Mouse (Mus musculus) midbrain, embryonic 12.5 days (tissue): ENCODE measurements around the gene Psma4. TPM values are rescaled to one million over a fixed set of nuclear protein-coding genes. Genes with fewer than 3 reads are reported as not detected.
"Not testable (repeated sequence)": the region's sequence is repeated elsewhere in the genome, so short reads cannot be mapped to it uniquely, and the experiment has no call there.

Experiments used
- ATAC-seq: fragments of 200-750 bp; cut with Nextera tagmentation; 2 replicates; pipeline ENCODE4 v1.8.0; 2017; ENCODE audit warnings: low read depth, moderate TSS enrichment, moderate library complexity; ENCODE audit not compliant: low FRiP score
- H3K27ac ChIP-seq: fragments of 300-500 bp; sonication (generic); replicated peaks from 2 replicates; pipeline ENCODE4 v1.5.1; 2016; ENCODE audit warnings: mild to moderate bottlenecking
- H3K27me3 ChIP-seq: fragments of 300-500 bp; sonication (generic); 2 replicates; pipeline ENCODE4 v1.6.1; 2016; ENCODE audit warnings: mild to moderate bottlenecking
- H3K36me3 ChIP-seq: fragments of 300-500 bp; sonication (generic); 2 replicates; pipeline ENCODE4 v1.6.1; 2016
- H3K4me1 ChIP-seq: fragments of 300-500 bp; sonication (generic); 2 replicates; pipeline ENCODE4 v1.6.1; 2016
- H3K4me2 ChIP-seq: fragments of 300-500 bp; sonication (generic); replicated peaks from 2 replicates; pipeline ENCODE4 v1.6.1; 2016; ENCODE audit warnings: mild to moderate bottlenecking, moderate library complexity
- H3K4me3 ChIP-seq: fragments of 300-500 bp; sonication (generic); 2 replicates; pipeline ENCODE4 v1.5.1; 2016; ENCODE audit warnings: mild to moderate bottlenecking
- H3K9ac ChIP-seq: fragments of 300-500 bp; sonication (generic); replicated peaks from 2 replicates; pipeline ENCODE4 v1.6.1; 2016; ENCODE audit warnings: mild to moderate bottlenecking, moderate library complexity
- H3K9me3 ChIP-seq: fragments of 300-500 bp; sonication (generic); 2 replicates; pipeline ENCODE4 v1.6.1; 2016; ENCODE audit warnings: mild to moderate bottlenecking
- WGBS: fragments of 180-500 bp; shearing (Covaris S2); methylation state at CpG from one replicate; pipeline ENCODE4 v1.1.7; 2016; 5-methylcytosine and 5-hydroxymethylcytosine counted together
- polyA plus RNA-seq: library from polyadenylated mRNA; unstranded; fragments of >200 nt; fragmentation: Nextera tagmentation; extraction: Ambion mirVana; gene quantifications from 2 replicates; pipeline ENCODE4 v1.2.1, GENCODE M21; 2016

Psma4 gene
- polyA plus RNA-seq, 1 experiment from 2014 or later, result 263 TPM

DNA sequence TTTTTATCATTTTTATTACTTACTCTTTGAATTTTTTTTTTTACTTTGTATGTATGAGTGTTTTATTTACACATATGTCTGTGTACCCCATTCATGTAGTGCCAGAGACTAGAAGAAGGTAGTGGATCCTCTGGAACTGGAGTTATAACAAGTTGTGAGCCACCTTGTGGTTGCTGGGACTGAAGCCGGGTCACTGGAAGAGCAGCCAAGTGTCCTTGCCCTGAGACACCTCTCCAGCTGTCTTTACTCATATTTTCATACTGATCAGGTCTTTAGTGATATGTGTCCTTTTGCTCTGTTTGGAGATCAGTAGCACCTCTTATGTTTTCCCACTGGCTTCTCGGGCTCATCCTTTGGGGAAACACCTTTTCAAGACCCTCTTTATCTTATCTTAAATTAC is 6.1 kb upstream of the Psma4 start:
- 69% methylated on average over 2 of the region's 2 CpGs for WGBS
- H3K36me3 ChIP-seq, result no peaks in the 10 kb centered on the region
- no peak overlapping the region for H3K4me2 ChIP-seq
- H3K4me1 ChIP-seq, result no peaks in the 10 kb centered on the region
- ATAC-seq, result no peak
- no peaks in the 10 kb centered on the region for H3K9me3 ChIP-seq
- no peak overlapping the region for H3K9ac ChIP-seq
- H3K27ac ChIP-seq, result no peak overlapping the region
- H3K4me3 ChIP-seq, result no peak overlapping the region
- no peaks in the 10 kb centered on the region for H3K27me3 ChIP-seq

DNA sequence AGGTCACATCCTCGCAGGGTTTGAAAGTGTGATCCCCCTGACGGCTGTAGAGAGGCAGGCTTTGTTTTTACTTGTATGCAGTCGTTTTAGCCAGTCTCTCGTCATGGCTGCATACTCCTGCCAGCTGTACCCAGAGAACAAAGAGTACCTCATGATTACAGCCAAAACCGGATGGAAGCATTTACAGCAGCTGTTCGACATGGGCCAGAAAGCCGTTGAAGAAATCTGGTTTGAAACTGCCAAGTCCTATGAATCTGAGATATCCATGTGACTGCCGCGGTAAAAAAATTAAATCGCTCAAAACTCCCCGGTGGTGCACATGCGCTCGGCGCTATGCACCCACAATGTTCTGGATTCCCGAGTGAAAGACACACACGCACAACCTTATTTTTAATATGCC is 4.3 kb upstream of the Psma4 start:
- H3K4me2 ChIP-seq, result no peak overlapping the region
- H3K9ac ChIP-seq, result no peak overlapping the region
- H3K9me3 ChIP-seq, result no peaks in the 10 kb centered on the region
- H3K27ac ChIP-seq, result no peak overlapping the region
- ATAC-seq, result no peak
- no peaks in the 10 kb centered on the region for H3K4me1 ChIP-seq
- no peaks in the 10 kb centered on the region for H3K36me3 ChIP-seq
- 84% methylated on average over 16 of the region's 16 CpGs for WGBS
- no peaks in the 10 kb centered on the region for H3K27me3 ChIP-seq
- no peak overlapping the region for H3K4me3 ChIP-seq

DNA sequence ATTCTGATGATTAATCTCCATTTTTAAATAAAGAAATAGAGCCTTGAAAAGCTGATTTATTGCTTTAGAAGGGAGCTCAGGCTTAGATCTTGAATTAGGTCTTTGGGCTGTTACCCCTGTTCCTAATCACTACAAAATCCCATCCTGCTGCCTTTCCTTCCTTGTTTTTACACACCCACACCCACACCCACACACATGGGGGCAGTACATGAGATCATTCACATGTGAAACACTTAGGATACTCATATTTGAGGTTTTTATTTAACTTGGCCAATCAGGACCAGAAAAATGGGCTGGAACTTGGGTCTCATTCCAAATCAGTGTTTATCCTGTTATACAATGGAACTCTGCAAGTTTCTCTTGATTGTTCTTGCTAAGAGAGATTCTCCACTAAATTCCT is 1.1 kb upstream of the Psma4 start:
- no peak overlapping the region for H3K9ac ChIP-seq
- no peak for ATAC-seq
- H3K4me2 ChIP-seq, result no peak overlapping the region
- no peaks in the 10 kb centered on the region for H3K27me3 ChIP-seq
- no peak overlapping the region for H3K27ac ChIP-seq
- H3K4me1 ChIP-seq, result peaks cover 17% of the 10 kb centered on the region
- no peak overlapping the region for H3K4me3 ChIP-seq
- H3K36me3 ChIP-seq, result peaks cover 20% of the 10 kb centered on the region
- no peaks in the 10 kb centered on the region for H3K9me3 ChIP-seq

DNA sequence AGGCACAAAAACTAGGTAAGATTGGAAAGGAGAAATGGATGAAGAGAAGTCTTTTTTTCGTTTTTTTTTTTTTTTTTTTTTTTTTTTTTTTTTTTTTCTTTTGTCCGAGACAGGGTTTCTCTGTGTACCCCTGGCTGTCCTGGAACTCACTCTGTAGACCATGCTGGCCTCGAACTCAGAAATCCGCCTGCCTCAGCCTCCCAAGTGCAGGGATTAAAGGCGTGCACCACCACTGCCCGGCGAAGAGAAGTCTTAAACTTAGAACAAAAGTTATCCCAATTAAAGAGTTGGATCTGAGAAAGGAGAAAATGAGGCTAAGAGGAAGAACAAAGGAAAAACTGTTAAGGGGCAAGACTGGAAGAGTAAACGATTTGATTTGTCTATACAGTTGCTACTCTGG is 428 bp upstream of the Psma4 start:
- peak overlapping the region; percentile 59 for H3K4me3 ChIP-seq
- 0 out of 2 replicates have a peak overlapping the region, but pooled peaks have one; percentile 25 for H3K9ac ChIP-seq
- not testable (repeated sequence) for H3K27me3 ChIP-seq, H3K9me3 ChIP-seq
- H3K27ac ChIP-seq, result peak overlapping the region; percentile 93; the same call in 1 of the 2 replicates
- peaks cover 26% of the 10 kb centered on the region for H3K36me3 ChIP-seq
- H3K4me1 ChIP-seq, result peaks cover 17% of the 10 kb centered on the region
- H3K4me2 ChIP-seq, result peak overlapping the region; percentile 63
- WGBS, result 53% methylated on average over 8 of the region's 8 CpGs
- ATAC-seq, result peak; percentile 59

DNA sequence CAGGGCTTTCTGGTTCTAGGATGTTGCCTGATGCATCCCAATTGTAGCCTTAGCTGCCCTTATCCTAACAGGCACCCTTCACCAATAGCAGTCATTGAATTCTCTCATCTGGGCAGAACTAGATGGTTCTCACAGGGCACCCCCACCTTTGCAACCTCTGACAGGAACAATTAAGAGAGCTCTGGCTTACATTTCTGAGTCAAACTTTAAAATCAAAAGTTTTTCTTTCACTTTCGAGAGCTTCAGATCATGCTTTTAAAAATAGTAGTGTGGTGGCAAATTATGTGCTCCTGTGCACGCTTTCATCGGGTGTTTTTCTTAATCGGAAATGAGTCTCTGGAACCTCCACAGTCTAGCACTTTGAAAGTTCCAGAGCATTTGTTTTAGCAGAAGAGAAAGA is 10.5 kb downstream of the Psma4 start:
- Histone ChIP-seq H3K4me2 (no peak overlapping the region), H3K27me3 (no peaks in the 10 kb centered on the region), H3K27ac (no peak overlapping the region), H3K4me1 (no peaks in the 10 kb centered on the region), H3K4me3 (no peak overlapping the region), H3K9ac (no peak overlapping the region), H3K36me3 (peaks cover 40% of the 10 kb centered on the region), H3K9me3 (0 out of 2 replicates have a peak, but pooled peaks cover 4% of the 10 kb centered on the region)
- ATAC-seq, result no peak
- WGBS, result 96% methylated on average over 4 of the region's 4 CpGs

DNA sequence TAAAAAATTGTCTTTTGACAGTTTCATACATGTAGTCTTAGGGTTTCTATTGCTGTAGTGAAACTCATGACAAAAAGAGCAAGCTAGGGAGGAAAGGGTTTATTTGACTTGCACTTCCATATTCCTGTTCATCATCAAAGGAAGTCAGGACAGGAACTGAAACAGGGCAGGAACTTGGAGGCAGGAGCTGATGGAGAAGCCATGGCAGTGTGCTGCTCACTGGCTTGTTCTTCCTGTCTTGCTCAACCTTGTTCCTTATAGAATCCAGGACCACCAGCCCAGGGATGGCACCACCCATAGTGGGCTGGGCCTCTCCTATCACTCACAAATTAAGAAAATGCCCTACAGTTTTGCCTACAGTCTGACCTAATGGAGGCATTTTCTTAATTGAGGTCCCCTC is 13.1 kb downstream of the Psma4 start:
- Histone ChIP-seq H3K4me3 (no peak overlapping the region), H3K9ac (no peak overlapping the region), H3K36me3 (peaks cover 16% of the 10 kb centered on the region), H3K27ac (no peak overlapping the region), H3K4me2 (no peak overlapping the region), H3K9me3 (0 out of 2 replicates have a peak, but pooled peaks cover 4% of the 10 kb centered on the region), H3K4me1 (no peaks in the 10 kb centered on the region), H3K27me3 (no peaks in the 10 kb centered on the region)
- ATAC-seq, result no peak

DNA sequence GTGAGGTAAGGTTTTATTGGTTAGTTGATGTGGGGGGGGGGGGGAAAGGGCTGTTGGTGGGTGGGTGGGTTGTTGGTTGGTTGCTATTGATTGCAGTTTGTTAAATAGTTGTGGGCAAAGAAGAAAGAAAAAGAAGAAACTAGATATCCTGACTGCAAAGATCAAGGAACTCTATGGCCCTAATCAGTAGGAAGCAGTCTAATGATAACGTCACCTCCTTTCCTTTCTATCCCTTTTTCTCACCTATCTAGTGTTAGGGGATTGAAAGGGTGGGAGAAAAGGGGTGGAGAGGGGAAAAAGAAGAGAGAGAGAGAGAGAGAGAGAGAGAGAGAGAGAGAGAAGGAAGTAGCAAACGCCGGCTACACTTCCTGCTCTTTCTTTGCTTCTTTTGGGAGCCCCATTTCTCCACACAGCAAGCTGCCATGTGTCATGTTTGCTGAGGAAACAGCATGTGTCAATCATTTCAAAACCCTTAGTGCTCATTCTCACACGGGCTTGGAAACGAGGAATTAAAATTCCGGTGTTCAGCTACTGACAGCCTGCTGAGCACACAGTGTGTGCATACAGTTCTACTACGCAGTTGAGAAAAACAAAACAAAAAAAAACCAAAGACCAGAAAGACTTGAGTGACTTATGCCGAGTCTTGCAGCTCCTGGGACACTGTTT is 19.5 kb downstream of the Psma4 start:
- H3K9me3 ChIP-seq, result no peaks in the 10 kb centered on the region
- no peak overlapping the region for H3K27ac ChIP-seq
- peaks cover 3% of the 10 kb centered on the region for H3K27me3 ChIP-seq
- WGBS, result 71% methylated on average over 8 of the region's 8 CpGs
- H3K36me3 ChIP-seq, result no peaks in the 10 kb centered on the region
- H3K9ac ChIP-seq, result no peak overlapping the region
- no peak overlapping the region for H3K4me3 ChIP-seq
- no peak overlapping the region for H3K4me2 ChIP-seq
- peaks cover 2% of the 10 kb centered on the region; the same call in 1 of the 2 replicates for H3K4me1 ChIP-seq
- ATAC-seq, result no peak

DNA sequence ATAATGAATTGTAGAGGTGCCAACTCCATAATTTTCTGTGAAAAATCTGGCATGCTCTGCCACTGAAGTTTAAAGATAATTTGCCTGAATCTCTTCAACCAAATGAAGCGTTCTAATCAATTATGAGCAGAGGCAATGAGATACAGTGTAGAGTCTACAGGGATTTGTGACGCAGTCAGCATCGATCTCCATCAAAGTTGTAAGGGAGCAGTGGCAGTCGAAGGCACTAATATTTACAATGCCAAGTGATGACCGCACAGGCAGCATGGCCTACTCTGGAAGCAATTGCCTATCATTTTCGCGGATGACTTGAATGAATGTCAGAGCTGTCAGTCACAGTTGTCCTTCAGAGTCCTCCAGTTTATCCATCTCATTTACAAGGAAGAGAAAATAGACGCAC is 30.1 kb downstream of the Psma4 start, which contains the start of gene Chrna5:
TSS of gene Chrna5 (plus strand) at position 207 of the 400 bp plus-strand sequence.
- WGBS, result 51% methylated on average over 8 of the region's 8 CpGs
- Histone ChIP-seq H3K4me1 (peaks cover 15% of the 10 kb centered on the region), H3K4me2 (peak within 1 kb of the TSS; percentile 77), H3K9me3 (no peaks in the 10 kb centered on the region), H3K36me3 (no peaks in the 10 kb centered on the region), H3K27ac (0 out of 2 replicates have a peak within 1 kb of the TSS, but pooled peaks have one; percentile 35), H3K4me3 (peak within 1 kb of the TSS; percentile 57), H3K27me3 (peaks cover 61% of the 10 kb centered on the region), H3K9ac (peak within 1 kb of the TSS; percentile 48)
- peak; percentile 81 for ATAC-seq

DNA sequence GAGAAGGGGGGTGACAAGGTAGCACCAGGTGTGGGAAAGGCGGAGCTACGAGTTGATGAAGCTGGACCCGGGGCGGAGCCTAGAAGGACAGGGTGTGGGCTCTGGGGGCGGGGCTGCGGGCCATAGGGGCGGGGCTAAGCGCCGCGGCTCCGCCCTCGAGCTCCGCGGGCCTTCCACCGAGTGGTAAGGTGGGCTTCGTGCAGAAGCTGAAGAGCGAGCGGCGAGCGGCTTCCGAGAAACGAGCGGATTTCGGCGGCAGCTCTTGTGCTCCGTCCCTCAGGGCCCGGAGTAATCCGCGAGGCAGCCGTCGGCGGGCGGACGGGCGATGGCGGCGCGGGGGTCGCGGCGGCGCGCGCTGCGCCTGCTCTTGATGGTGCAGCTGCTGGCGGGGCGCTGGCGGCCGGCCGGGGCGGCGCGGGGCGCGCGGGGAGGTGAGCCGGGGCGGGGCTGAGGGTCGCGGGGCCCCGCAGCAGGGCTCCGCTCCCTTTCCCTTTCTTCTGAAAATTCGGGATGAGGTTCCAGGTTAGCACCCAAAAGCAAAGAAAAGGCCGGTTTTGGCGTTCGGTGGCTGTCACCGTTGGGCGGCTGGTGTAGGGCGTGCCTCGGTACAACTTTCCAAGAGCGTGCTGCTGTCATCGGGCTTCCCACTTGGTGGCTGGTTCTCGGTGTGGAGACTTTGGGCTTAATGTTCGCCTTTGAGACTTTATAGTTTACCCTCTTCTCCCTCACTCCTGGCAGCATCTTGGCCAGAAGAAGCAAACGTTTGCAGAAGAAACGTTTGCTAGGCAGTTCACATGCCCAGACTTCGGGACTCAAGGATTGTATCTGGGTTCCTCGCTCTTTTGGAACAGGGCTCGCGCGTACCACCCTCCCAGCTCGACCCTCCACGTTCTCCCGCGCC is 31.0 kb downstream of the Psma4 start:
- Histone ChIP-seq H3K4me3 (peak overlapping the region; percentile 57), H3K9me3 (no peaks in the 10 kb centered on the region), H3K9ac (peak overlapping the region; percentile 48), H3K36me3 (no peaks in the 10 kb centered on the region), H3K27me3 (peaks cover 60% of the 10 kb centered on the region), H3K27ac (0 out of 2 replicates have a peak overlapping the region, but pooled peaks have one; percentile 35), H3K4me2 (peak overlapping the region; percentile 77), H3K4me1 (peaks cover 15% of the 10 kb centered on the region)
- WGBS, result 2% methylated on average over 81 of the region's 85 CpGs
- ATAC-seq, result peak; percentile 78

DNA sequence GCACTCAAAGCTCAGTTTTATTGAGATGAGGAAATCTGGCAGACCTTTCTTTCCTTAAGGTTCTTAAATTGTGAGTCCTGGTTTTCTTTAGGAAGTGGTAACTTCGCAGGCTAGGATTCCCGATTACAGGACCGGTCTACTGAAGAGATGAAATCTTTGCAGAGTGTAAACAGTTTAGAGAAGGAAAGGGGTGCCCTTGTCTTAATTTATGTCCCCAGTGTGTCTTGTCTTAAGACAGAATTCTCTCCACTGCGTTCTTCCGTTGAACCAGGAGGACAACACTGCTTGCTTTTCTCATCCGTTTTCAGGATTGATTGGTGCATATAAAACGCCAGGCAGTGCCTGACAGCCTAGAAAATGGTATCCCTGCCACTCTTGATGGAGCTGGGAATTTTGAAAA is 31.8 kb downstream of the Psma4 start:
- ATAC-seq, result no peak
- H3K4me3 ChIP-seq, result peak overlapping the region; percentile 57
- H3K4me2 ChIP-seq, result peak overlapping the region; percentile 77
- peaks cover 57% of the 10 kb centered on the region for H3K27me3 ChIP-seq
- 5% methylated on average over 7 of the region's 7 CpGs for WGBS
- no peak overlapping the region for H3K9ac ChIP-seq
- H3K9me3 ChIP-seq, result no peaks in the 10 kb centered on the region
- peaks cover 15% of the 10 kb centered on the region for H3K4me1 ChIP-seq
- no peak overlapping the region for H3K27ac ChIP-seq
- H3K36me3 ChIP-seq, result no peaks in the 10 kb centered on the region

DNA sequence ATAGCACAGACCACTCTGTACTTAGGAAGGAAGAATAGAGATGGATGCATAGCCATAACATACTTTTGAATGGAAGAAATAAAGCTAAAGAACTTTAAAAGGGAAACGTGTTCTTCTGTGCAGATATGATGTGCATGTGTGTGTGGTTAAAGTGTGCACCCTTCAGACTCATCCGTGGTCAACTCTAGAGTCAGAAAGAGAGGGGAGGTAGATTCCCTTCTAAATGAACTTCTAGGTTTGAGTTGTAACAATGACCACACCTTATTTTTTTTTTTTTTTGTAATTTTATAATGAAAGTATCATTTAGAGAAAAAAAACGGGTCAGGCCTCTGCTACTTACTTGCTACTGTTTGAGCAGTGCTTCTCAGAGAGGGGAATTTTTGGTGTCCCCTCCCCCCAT is 39.8 kb downstream of the Psma4 start:
- WGBS, result 87% methylated on average over 3 of the region's 3 CpGs
- Histone ChIP-seq H3K27me3 (0 out of 2 replicates have a peak, but pooled peaks cover 4% of the 10 kb centered on the region), H3K4me1 (no peaks in the 10 kb centered on the region), H3K9me3 (no peaks in the 10 kb centered on the region), H3K27ac (no peak overlapping the region), H3K4me3 (no peak overlapping the region), H3K36me3 (no peaks in the 10 kb centered on the region), H3K4me2 (no peak overlapping the region), H3K9ac (no peak overlapping the region)
- ATAC-seq, result no peak

DNA sequence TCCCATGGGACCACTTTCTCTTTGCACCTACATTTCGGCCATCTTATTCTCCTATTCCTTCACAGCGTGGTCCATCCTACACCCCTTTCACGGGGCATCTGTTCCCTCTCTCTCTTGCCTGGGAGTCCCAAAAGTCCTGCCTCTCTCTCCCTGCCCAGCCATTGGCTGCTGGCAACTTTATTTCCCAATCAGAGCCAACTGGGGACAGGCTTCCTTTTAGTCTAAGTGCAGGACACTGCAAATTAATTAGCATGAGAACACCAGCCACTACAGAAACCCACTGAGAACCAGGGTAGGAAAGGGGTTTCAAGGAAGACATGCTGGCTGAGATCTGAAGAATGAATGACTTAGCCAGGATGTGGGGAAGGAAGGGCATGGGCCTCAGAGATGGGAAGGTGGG is 43.8 kb downstream of the Psma4 start:
- no peak overlapping the region for H3K4me3 ChIP-seq
- no peaks in the 10 kb centered on the region for H3K9me3 ChIP-seq
- no peak overlapping the region for H3K4me2 ChIP-seq
- no peaks in the 10 kb centered on the region for H3K27me3 ChIP-seq
- no peak for ATAC-seq
- H3K9ac ChIP-seq, result no peak overlapping the region
- no peak overlapping the region for H3K27ac ChIP-seq
- WGBS, result 54% methylated on average over 3 of the region's 3 CpGs
- no peaks in the 10 kb centered on the region for H3K36me3 ChIP-seq
- no peaks in the 10 kb centered on the region for H3K4me1 ChIP-seq
